Mouse (Mus musculus): ENCODE data around the gene Zfp593. TPM values are rescaled to one million over a fixed set of nuclear protein-coding genes. Genes with fewer than 3 reads are reported as not detected.

Zfp593 gene
- total and polyA plus RNA-seq, 2 experiments from 2014 or later: 11.6 to 13.8 TPM

DNA sequence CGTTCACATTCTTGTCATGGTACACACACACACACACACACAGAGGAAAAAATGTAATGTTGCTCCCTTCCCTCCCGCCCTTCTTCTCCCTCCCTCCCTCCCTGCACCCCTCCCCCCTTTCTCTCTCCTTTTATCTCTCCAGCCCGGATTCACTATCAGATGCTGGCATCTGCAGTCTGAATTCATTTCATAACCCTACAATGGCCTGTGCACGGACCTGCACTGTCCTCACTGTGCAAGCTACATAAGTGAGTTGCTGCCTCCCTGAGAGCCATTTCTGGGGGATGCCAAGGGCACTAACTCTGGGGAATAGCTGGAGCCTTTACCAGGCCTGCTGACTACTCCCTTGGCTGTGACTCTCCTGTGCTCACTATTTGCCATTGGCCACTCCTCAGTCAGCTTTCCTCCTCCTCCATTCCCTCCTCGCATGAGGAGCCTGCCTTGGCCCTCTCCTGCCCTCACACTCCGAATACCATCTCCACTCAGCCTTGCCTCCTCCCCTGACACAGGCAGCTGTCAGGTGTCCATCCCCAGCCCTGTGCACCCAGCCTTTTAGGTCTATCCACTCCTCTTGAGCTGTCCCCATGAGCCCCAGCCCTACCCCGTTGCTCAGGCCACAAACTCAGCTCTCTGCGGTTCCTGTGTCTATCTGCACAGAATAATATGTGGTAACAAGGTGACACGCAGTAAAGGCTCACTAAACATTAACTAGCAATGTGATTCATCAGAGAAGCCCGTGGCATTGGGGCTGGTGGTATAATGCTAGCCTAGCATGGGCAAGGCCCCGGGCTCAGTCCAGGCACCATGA, 22.4 kb downstream of the Zfp593 start:
- H3K36me3 ChIP-seq (ENCODE audit: insufficient read depth): no peaks in the 10 kb centered on the region
- no peaks in the 10 kb centered on the region for H3K9me3 ChIP-seq (ENCODE audit: low read length)
- 66% methylated on average over 11 of the region's 11 CpGs for WGBS
- ATAC-seq (no peak), DNase-seq (no peak)
- H3K27me3 ChIP-seq (ENCODE audit: insufficient read depth, low read length): no peaks in the 10 kb centered on the region
- H3K4me2 ChIP-seq (ENCODE audit: low read depth): no peak overlapping the region
- H3K9ac ChIP-seq: no peak overlapping the region
- no peak for TF ChIP-seq CTCF (IDR thresholded peaks at IDR 0.05; ENCODE audit: low read depth)
- H3K4me1 ChIP-seq (ENCODE audit: insufficient read depth): no peaks in the 10 kb centered on the region
- H3K27ac ChIP-seq (ENCODE audit: low read depth, low read length): no peak overlapping the region
- no peak overlapping the region for H3K4me3 ChIP-seq (ENCODE audit: low read depth, low read length)

- H3K4me2 ChIP-seq (ENCODE audit: low read depth): no peak overlapping the region
- TF ChIP-seq CTCF (IDR thresholded peaks at IDR 0.05; ENCODE audit: low read depth): no peak
- no peak for ATAC-seq
These were observed 38.8 kb downstream of the Zfp593 start for GRCm38 (mm10) chr4:134206488-134207053.

DNA sequence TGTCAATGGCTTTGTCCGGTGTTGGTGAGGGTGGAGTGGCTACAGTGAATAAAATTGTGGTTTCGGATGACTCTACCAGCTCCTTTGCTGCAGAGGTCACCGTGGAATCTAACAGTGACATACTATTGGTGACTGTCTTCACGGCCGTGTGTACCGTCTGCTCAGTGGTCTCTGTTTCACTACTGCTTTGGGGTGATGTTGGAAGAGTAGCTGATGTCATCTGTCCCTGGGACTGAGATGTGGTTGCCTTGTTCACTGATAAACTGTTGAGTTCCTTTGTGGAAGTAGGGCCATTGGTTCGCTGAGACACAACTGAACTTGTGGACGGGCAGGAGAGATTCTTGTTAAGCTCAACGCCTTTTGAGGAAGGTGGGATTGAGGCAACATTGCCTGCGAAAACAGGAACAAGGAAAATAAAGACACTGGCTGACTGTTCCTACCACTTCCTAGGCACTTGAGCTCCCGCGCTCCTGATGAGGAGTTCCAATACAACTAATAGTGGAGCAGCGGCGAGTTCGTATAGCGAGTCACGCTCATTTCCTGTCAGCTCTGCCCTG, 42.0 kb downstream of the Zfp593 start:
- ATAC-seq (no peak), DNase-seq (no peak)
- TF ChIP-seq CTCF (IDR thresholded peaks at IDR 0.05; ENCODE audit: low read depth): no peak
- 93% methylated on average over 17 of the region's 17 CpGs for WGBS
- Histone ChIP-seq H3K9me3 (ENCODE audit: low read length) (no peaks in the 10 kb centered on the region), H3K4me2 (ENCODE audit: low read depth) (no peak overlapping the region), H3K9ac (no peak overlapping the region), H3K27ac (ENCODE audit: low read depth, low read length) (no peak overlapping the region), H3K27me3 (ENCODE audit: insufficient read depth, low read length) (no peaks in the 10 kb centered on the region), H3K36me3 (ENCODE audit: insufficient read depth) (no peaks in the 10 kb centered on the region), H3K4me1 (ENCODE audit: insufficient read depth) (no peaks in the 10 kb centered on the region), H3K4me3 (ENCODE audit: low read depth, low read length) (no peak overlapping the region)

More at GRCm38 (mm10) chr4:134206488-134207053, 38.8 kb downstream of the Zfp593 start:
- Histone ChIP-seq H3K27ac (ENCODE audit: low read depth, low read length) (no peak overlapping the region), H3K9me3 (ENCODE audit: low read length) (no peaks in the 10 kb centered on the region), H3K27me3 (ENCODE audit: insufficient read depth, low read length) (no peaks in the 10 kb centered on the region), H3K4me1 (ENCODE audit: insufficient read depth) (no peaks in the 10 kb centered on the region), H3K9ac (no peak overlapping the region), H3K4me3 (ENCODE audit: low read depth, low read length) (no peak overlapping the region), H3K36me3 (ENCODE audit: insufficient read depth) (no peaks in the 10 kb centered on the region)
- 74% methylated on average over 6 of the region's 6 CpGs for WGBS
- DNase-seq: no peak

DNA sequence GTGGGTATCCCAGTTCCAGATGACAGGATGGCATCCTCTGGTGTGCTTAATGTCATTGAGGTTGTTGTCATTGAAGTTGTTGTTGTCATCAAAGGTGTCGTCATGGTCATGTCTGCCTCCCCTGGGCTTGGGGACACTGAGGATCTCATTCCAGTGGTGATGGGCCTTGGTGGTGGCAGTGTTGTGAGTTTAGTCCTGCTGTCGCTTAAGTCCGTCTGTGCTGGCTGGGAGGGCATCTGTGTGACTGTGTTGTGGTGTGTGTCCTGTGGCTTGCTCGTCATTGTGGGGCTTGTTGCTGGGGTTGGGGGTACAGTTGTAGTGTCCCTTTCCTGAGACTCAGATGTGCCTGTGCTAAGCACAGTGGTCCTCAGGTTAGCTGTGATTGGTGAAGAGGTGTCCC, 42.5 kb downstream of the Zfp593 start, which contains the start of gene Gm7534:
Gene Gm7534 (minus strand): TSS at position 101 of the 400 bp plus-strand sequence.
- H3K9me3 ChIP-seq (ENCODE audit: low read length): no peaks in the 10 kb centered on the region
- DNase-seq (no peak), ATAC-seq (no peak)
- H3K27ac ChIP-seq (ENCODE audit: low read depth, low read length): no peak within 1 kb of the TSS
- no peaks in the 10 kb centered on the region for H3K27me3 ChIP-seq (ENCODE audit: insufficient read depth, low read length)
- no peak within 1 kb of the TSS for H3K4me2 ChIP-seq (ENCODE audit: low read depth)
- no peak for TF ChIP-seq CTCF (IDR thresholded peaks at IDR 0.05; ENCODE audit: low read depth)
- no peak within 1 kb of the TSS for H3K9ac ChIP-seq
- 90% methylated on average over 4 of the region's 4 CpGs for WGBS
- no peaks in the 10 kb centered on the region for H3K36me3 ChIP-seq (ENCODE audit: insufficient read depth)
- H3K4me3 ChIP-seq (ENCODE audit: low read depth, low read length): no peak within 1 kb of the TSS
- no peaks in the 10 kb centered on the region for H3K4me1 ChIP-seq (ENCODE audit: insufficient read depth)

DNA sequence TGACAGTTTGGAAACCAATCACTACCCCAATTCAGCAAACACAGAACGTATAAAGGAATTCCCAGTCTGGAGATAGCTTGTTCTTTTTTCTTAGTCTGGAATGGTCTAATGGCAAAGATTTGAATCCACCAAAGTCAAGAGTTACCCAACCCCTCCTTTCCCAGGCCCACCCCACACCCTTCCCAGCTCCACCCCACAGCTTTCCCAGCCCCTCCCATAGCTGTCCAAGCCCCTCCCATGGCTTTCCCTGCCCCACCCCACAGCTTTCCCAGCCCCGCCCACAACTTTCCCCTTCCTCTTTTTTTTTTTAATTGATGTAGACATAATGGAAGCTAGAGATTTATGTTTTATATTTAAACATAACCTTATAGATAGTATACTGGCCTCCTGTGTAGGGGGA, 46.0 kb downstream of the Zfp593 start:
- H3K9me3 ChIP-seq (ENCODE audit: low read length): no peaks in the 10 kb centered on the region
- no peak for ATAC-seq
- TF ChIP-seq CTCF (IDR thresholded peaks at IDR 0.05; ENCODE audit: low read depth): no peak
- no peak for DNase-seq
- no peak overlapping the region for H3K27ac ChIP-seq (ENCODE audit: low read depth, low read length)
- 78% methylated on average over 2 of the region's 2 CpGs for WGBS
- H3K27me3 ChIP-seq (ENCODE audit: insufficient read depth, low read length): no peaks in the 10 kb centered on the region
- H3K4me1 ChIP-seq (ENCODE audit: insufficient read depth): no peaks in the 10 kb centered on the region
- no peak overlapping the region for H3K4me2 ChIP-seq (ENCODE audit: low read depth)
- H3K4me3 ChIP-seq (ENCODE audit: low read depth, low read length): no peak overlapping the region
- H3K9ac ChIP-seq: no peak overlapping the region
- no peaks in the 10 kb centered on the region for H3K36me3 ChIP-seq (ENCODE audit: insufficient read depth)

Other genes starting within 250 kb of the Zfp593 start
- 40.2 and 42.0 TPM in 2 replicates for gene Dhdds, start 244.7 kb downstream of the Zfp593 start, total RNA-seq (2014; rRNA removed)
- gene Dhdds, start 244.7 kb downstream of the Zfp593 start, polyA plus RNA-seq (2015; fragmentation: Nextera tagmentation; extraction: Ambion mirVana): 39.8 and 43.5 TPM in 2 replicates
- gene Lin28a, start 226.8 kb downstream of the Zfp593 start, total RNA-seq (2014; rRNA removed): 0.05 TPM in 1 of 2 replicates, not detected in the other
- not detected in 2 replicates for gene Lin28a, start 226.8 kb downstream of the Zfp593 start, polyA plus RNA-seq (2015; fragmentation: Nextera tagmentation; extraction: Ambion mirVana)
- not detected in 2 replicates for gene Zfp683, start 191.8 kb downstream of the Zfp593 start, total RNA-seq (2014; rRNA removed)
- not detected in 2 replicates for gene Zfp683, start 191.8 kb downstream of the Zfp593 start, polyA plus RNA-seq (2015; fragmentation: Nextera tagmentation; extraction: Ambion mirVana)
- gene Crybg2, start 184.8 kb downstream of the Zfp593 start, total RNA-seq (2014; rRNA removed): 3.4 and 11.8 TPM in 2 replicates
- gene Crybg2, start 184.8 kb downstream of the Zfp593 start, polyA plus RNA-seq (2015; fragmentation: Nextera tagmentation; extraction: Ambion mirVana): 3.7 and 4.5 TPM in 2 replicates
- 1.2 and 2.0 TPM in 2 replicates for gene Cd52, start 150.5 kb downstream of the Zfp593 start, total RNA-seq (2014; rRNA removed)
- 4.1 and 4.6 TPM in 2 replicates for gene Cd52, start 150.5 kb downstream of the Zfp593 start, polyA plus RNA-seq (2015; fragmentation: Nextera tagmentation; extraction: Ambion mirVana)
- gene Ubxn11, start 143.0 kb downstream of the Zfp593 start, total RNA-seq (2014; rRNA removed): 5.5 and 13.7 TPM in 2 replicates
- 11.0 and 14.3 TPM in 2 replicates for gene Ubxn11, start 143.0 kb downstream of the Zfp593 start, polyA plus RNA-seq (2015; fragmentation: Nextera tagmentation; extraction: Ambion mirVana)
- 124 and 162 TPM in 2 replicates for gene Sh3bgrl3, start 116.8 kb downstream of the Zfp593 start, total RNA-seq (2014; rRNA removed)
- 554 and 579 TPM in 2 replicates for gene Sh3bgrl3, start 116.8 kb downstream of the Zfp593 start, polyA plus RNA-seq (2015; fragmentation: Nextera tagmentation; extraction: Ambion mirVana)
- 11.0 and 14.0 TPM in 2 replicates for gene Cep85, start 58.5 kb downstream of the Zfp593 start, total RNA-seq (2014; rRNA removed)
- 11.8 and 13.5 TPM in 2 replicates for gene Cep85, start 58.5 kb downstream of the Zfp593 start, polyA plus RNA-seq (2015; fragmentation: Nextera tagmentation; extraction: Ambion mirVana)
- not detected in 2 replicates for gene Gm7534, start 42.6 kb downstream of the Zfp593 start, total RNA-seq (2014; rRNA removed)
- not detected in 2 replicates for gene Gm7534, start 42.6 kb downstream of the Zfp593 start, polyA plus RNA-seq (2015; fragmentation: Nextera tagmentation; extraction: Ambion mirVana)
- not detected in 2 replicates for gene Catsper4, start 18.2 kb downstream of the Zfp593 start, total RNA-seq (2014; rRNA removed)
- not detected in 2 replicates for gene Catsper4, start 18.2 kb downstream of the Zfp593 start, polyA plus RNA-seq (2015; fragmentation: Nextera tagmentation; extraction: Ambion mirVana)
- 0.08 TPM in 1 of 2 replicates, not detected in the other for gene Cnksr1, start 7.2 kb downstream of the Zfp593 start, total RNA-seq (2014; rRNA removed)
- gene Cnksr1, start 7.2 kb downstream of the Zfp593 start, polyA plus RNA-seq (2015; fragmentation: Nextera tagmentation; extraction: Ambion mirVana): 0.18 TPM in 1 of 2 replicates, not detected in the other
- 0.43 TPM in 1 of 2 replicates, not detected in the other for gene E130218I03Rik, start 1.9 kb downstream of the Zfp593 start, total RNA-seq (2014; rRNA removed)
- 0.11 and 0.33 TPM in 2 replicates for gene E130218I03Rik, start 1.9 kb downstream of the Zfp593 start, polyA plus RNA-seq (2015; fragmentation: Nextera tagmentation; extraction: Ambion mirVana)
- gene Gm30191, start 1.3 kb upstream of the Zfp593 start, total RNA-seq (2014; rRNA removed): not detected in 2 replicates
- 0.25 TPM in 1 of 2 replicates, not detected in the other for gene Gm30191, start 1.3 kb upstream of the Zfp593 start, polyA plus RNA-seq (2015; fragmentation: Nextera tagmentation; extraction: Ambion mirVana)
- 14.2 and 18.3 TPM in 2 replicates for gene Grrp1, start 8.5 kb upstream of the Zfp593 start, total RNA-seq (2014; rRNA removed)
- 18.3 and 20.0 TPM in 2 replicates for gene Grrp1, start 8.5 kb upstream of the Zfp593 start, polyA plus RNA-seq (2015; fragmentation: Nextera tagmentation; extraction: Ambion mirVana)
- gene Pdik1l, start 42.3 kb upstream of the Zfp593 start, total RNA-seq (2014; rRNA removed): 42.2 and 43.8 TPM in 2 replicates
- gene Pdik1l, start 42.3 kb upstream of the Zfp593 start, polyA plus RNA-seq (2015; fragmentation: Nextera tagmentation; extraction: Ambion mirVana): 21.7 and 28.9 TPM in 2 replicates
- gene Trim63, start 69.5 kb upstream of the Zfp593 start, total RNA-seq (2014; rRNA removed): 1.3 and 1.5 TPM in 2 replicates
- gene Trim63, start 69.5 kb upstream of the Zfp593 start, polyA plus RNA-seq (2015; fragmentation: Nextera tagmentation; extraction: Ambion mirVana): 0.18 and 0.31 TPM in 2 replicates
- gene Slc30a2, start 97.6 kb upstream of the Zfp593 start, total RNA-seq (2014; rRNA removed): 0.08 TPM in 1 of 2 replicates, not detected in the other
- gene Slc30a2, start 97.6 kb upstream of the Zfp593 start, polyA plus RNA-seq (2015; fragmentation: Nextera tagmentation; extraction: Ambion mirVana): 0.15 and 0.28 TPM in 2 replicates
- 0.95 and 1.4 TPM in 2 replicates for gene Extl1, start 138.3 kb upstream of the Zfp593 start, total RNA-seq (2014; rRNA removed)
- gene Extl1, start 138.3 kb upstream of the Zfp593 start, polyA plus RNA-seq (2015; fragmentation: Nextera tagmentation; extraction: Ambion mirVana): 1.2 TPM in 2 replicates
- gene Pafah2, start 150.7 kb upstream of the Zfp593 start, total RNA-seq (2014; rRNA removed): 11.1 and 18.0 TPM in 2 replicates
- 6.4 and 7.6 TPM in 2 replicates for gene Pafah2, start 150.7 kb upstream of the Zfp593 start, polyA plus RNA-seq (2015; fragmentation: Nextera tagmentation; extraction: Ambion mirVana)
- 2,537 and 3,460 TPM in 2 replicates for gene Stmn1, start 222.7 kb upstream of the Zfp593 start, total RNA-seq (2014; rRNA removed)
- 7,274 and 8,446 TPM in 2 replicates for gene Stmn1, start 222.7 kb upstream of the Zfp593 start, polyA plus RNA-seq (2015; fragmentation: Nextera tagmentation; extraction: Ambion mirVana)

Measured in forebrain, postnatal 0 days (tissue).